ENCODE assay signal across 22 mouse cellular contexts in genomic region chr5:41369907-41370306, GRCm38 (mm10).
A peak's percentile ranks its signal among the peaks of the same experiment; 100 is the strongest.
DNase-seq lines count a peak whose midpoint lies in the region; ATAC-seq and TF ChIP-seq lines count a peak whose summit lies in the region.
"Had no signal": no experiment of that assay in that cellular context is flagged by ENCODE, and none has a peak within 500 bp of the region (broad histone marks: within the 10 kb centered on the region; RNA-seq: fewer than 3 reads in every experiment).

No protein-coding gene starts in this region.

- H3K9me3 ChIP-seq in liver, embryonic 11.5 days (ENCODE audit: control insufficient read depth, low read length), result no peaks in the 10 kb centered on the region
- H3K9me3 ChIP-seq in embryonic facial prominence, embryonic 10.5 days, result no peaks in the 10 kb centered on the region
- no peaks in the 10 kb centered on the region for H3K9me3 ChIP-seq in limb, embryonic 13.5 days
- H3K9me3 ChIP-seq: embryonic facial prominence, embryonic 12.5 days; heart, embryonic 10.5 days; hindbrain, embryonic 13.5 days; limb, embryonic 15.5 days; midbrain, embryonic 10.5 days had no signal

- H3K9ac ChIP-seq in liver, adult 2 months (ENCODE audit: low read depth, low read length), result no peak overlapping the region
- H3K9ac ChIP-seq in liver, embryonic 11.5 days (ENCODE audit: low read depth, low read length), result no peak overlapping the region
- no peak overlapping the region for H3K9ac ChIP-seq in limb, embryonic 13.5 days
- H3K9ac ChIP-seq: embryonic facial prominence, embryonic 12.5 days; hindbrain, embryonic 13.5 days; limb, embryonic 15.5 days; liver, postnatal 0 days had no signal

- H3K4me2 ChIP-seq in liver, embryonic 11.5 days, result no peak overlapping the region
- no peak overlapping the region; the same call in 1 of the 2 replicates for H3K4me2 ChIP-seq in limb, embryonic 13.5 days (replicated peaks)
- H3K4me2 ChIP-seq: embryonic facial prominence, embryonic 12.5 days; hindbrain, embryonic 13.5 days; limb, embryonic 15.5 days had no signal

- no peak overlapping the region for H3K4me3 ChIP-seq in liver, adult 2 months (ENCODE audit: insufficient read depth, low read depth, low read length)
- no peak overlapping the region for H3K4me3 ChIP-seq in liver, embryonic 11.5 days (ENCODE audit: low read depth, low read length)
- H3K4me3 ChIP-seq in embryonic facial prominence, embryonic 10.5 days, result no peak overlapping the region
- H3K4me3 ChIP-seq in limb, embryonic 13.5 days, result no peak overlapping the region
- H3K4me3 ChIP-seq: embryonic facial prominence, embryonic 12.5 days; heart, embryonic 10.5 days; hindbrain, embryonic 13.5 days; left cerebral cortex, adult 2 months; limb, embryonic 15.5 days; midbrain, embryonic 10.5 days had no signal

- TF ChIP-seq CTCF in liver, adult 2 months (IDR thresholded peaks at IDR 0.05; ENCODE audit: low read depth, low read length), result no peak

- no peaks in the 10 kb centered on the region for H3K27me3 ChIP-seq in liver, adult 2 months (ENCODE audit: control insufficient read depth, insufficient read depth, low read length)
- no peaks in the 10 kb centered on the region for H3K27me3 ChIP-seq in liver, embryonic 11.5 days (replicated peaks; ENCODE audit: control insufficient read depth, insufficient read depth, low read length)
- H3K27me3 ChIP-seq in embryonic facial prominence, embryonic 10.5 days (replicated peaks; ENCODE audit: low read depth, poor library complexity, severe bottlenecking), result no peaks in the 10 kb centered on the region
- no peaks in the 10 kb centered on the region for H3K27me3 ChIP-seq in limb, embryonic 13.5 days
- H3K27me3 ChIP-seq: embryonic facial prominence, embryonic 12.5 days; hindbrain, embryonic 13.5 days; limb, embryonic 15.5 days had no signal

- ATAC-seq in liver, embryonic 11.5 days (replicated peaks; ENCODE audit: low FRiP score), result no peak
- no peak for ATAC-seq in limb, embryonic 13.5 days (ENCODE audit: low FRiP score, low read depth)
- ATAC-seq: forebrain, embryonic 14.5 days; intestine, embryonic 16.5 days; liver, postnatal 0 days had no signal

- peak; percentile 27 for DNase-seq in cerebellum, adult 9-11 months
- DNase-seq in cerebellum, adult 11 months, result no peak
- peak; percentile 2 for DNase-seq in liver, adult 2 months (ENCODE audit: extremely low read depth, low read depth, low spot score)
- DNase-seq in liver, embryonic 11.5 days (ENCODE audit: low spot score), result no peak
- peak; percentile 48 for DNase-seq in embryonic facial prominence, embryonic 10.5 days (ENCODE audit: low spot score)
- DNase-seq in B cell, adult 2 months, result no peak
- DNase-seq in thymus, postnatal 4 days, result no peak
- DNase-seq: adrenal gland, postnatal 25 days; kidney, postnatal 36 days; layer of hippocampus, adult 9-11 months; liver, postnatal 0 days; lung, postnatal 4 days; right cerebral cortex, postnatal 14 days had no signal

- no peak overlapping the region for H3K27ac ChIP-seq in liver, adult 2 months (replicated peaks; ENCODE audit: insufficient read depth, low read depth, low read length)
- H3K27ac ChIP-seq in liver, embryonic 11.5 days (ENCODE audit: low read depth, low read length), result no peak overlapping the region
- peak overlapping the region; percentile 24; the same call in 1 of the 2 replicates for H3K27ac ChIP-seq in embryonic facial prominence, embryonic 10.5 days (replicated peaks)
- peak overlapping the region; percentile 17; the same call in 1 of the 2 replicates for H3K27ac ChIP-seq in limb, embryonic 13.5 days
- H3K27ac ChIP-seq: embryonic facial prominence, embryonic 12.5 days; heart, embryonic 10.5 days; hindbrain, embryonic 13.5 days; left cerebral cortex, adult 2 months; limb, embryonic 15.5 days; midbrain, embryonic 10.5 days had no signal

- no peaks in the 10 kb centered on the region for H3K4me1 ChIP-seq in liver, adult 2 months (ENCODE audit: control insufficient read depth, insufficient read depth, low read length)
- H3K4me1 ChIP-seq in liver, embryonic 11.5 days (replicated peaks; ENCODE audit: control insufficient read depth, insufficient read depth, low read length), result no peaks in the 10 kb centered on the region
- peaks cover 14% of the 10 kb centered on the region for H3K4me1 ChIP-seq in embryonic facial prominence, embryonic 10.5 days
- H3K4me1 ChIP-seq in limb, embryonic 13.5 days, result peaks cover 13% of the 10 kb centered on the region
- H3K4me1 ChIP-seq: heart, embryonic 10.5 days; hindbrain, embryonic 13.5 days; limb, embryonic 15.5 days; midbrain, embryonic 10.5 days had no signal

- no peak for TF ChIP-seq POLR2A in liver, adult 2 months (IDR thresholded peaks at IDR 0.05; ENCODE audit: extremely low read depth, insufficient read depth, low read length)

- WGBS in liver, adult 2 months, result 67% methylated on average over 3 of the region's 3 CpGs
- WGBS in liver, embryonic 11.5 days, result 64% methylated on average over 3 of the region's 3 CpGs
- 45% methylated on average over 3 of the region's 3 CpGs for WGBS in embryonic facial prominence, embryonic 10.5 days
- WGBS in limb, embryonic 13.5 days, result 46% methylated on average over 3 of the region's 3 CpGs

- H3K36me3 ChIP-seq in liver, adult 2 months (ENCODE audit: control insufficient read depth, insufficient read depth, low read length), result no peaks in the 10 kb centered on the region
- no peaks in the 10 kb centered on the region for H3K36me3 ChIP-seq in liver, embryonic 11.5 days (ENCODE audit: control insufficient read depth, insufficient read depth, low read length)
- no peaks in the 10 kb centered on the region for H3K36me3 ChIP-seq in embryonic facial prominence, embryonic 10.5 days (replicated peaks)
- H3K36me3 ChIP-seq in limb, embryonic 13.5 days, result no peaks in the 10 kb centered on the region
- H3K36me3 ChIP-seq: embryonic facial prominence, embryonic 12.5 days; heart, embryonic 10.5 days; hindbrain, embryonic 13.5 days; limb, embryonic 15.5 days; midbrain, embryonic 10.5 days had no signal

- H3K79me2 ChIP-seq in liver, adult 2 months (ENCODE audit: control insufficient read depth, insufficient read depth, low read length), result no peaks in the 10 kb centered on the region

Comparison
In these comparisons a context has a peak if more than half of its experiments do, and no peak if none do; other contexts are left out.
1. DNase-seq: peak in cerebellum, adult 9-11 months (single experiment), liver, adult 2 months (single experiment) and embryonic facial prominence, embryonic 10.5 days (single experiment); none in cerebellum, adult 11 months (single experiment), liver, embryonic 11.5 days (single experiment), B cell, adult 2 months (0 of 2) and thymus, postnatal 4 days (single experiment).
2. H3K27ac ChIP-seq: peak in embryonic facial prominence, embryonic 10.5 days (single experiment) and limb, embryonic 13.5 days (single experiment); none in liver, adult 2 months (single experiment) and liver, embryonic 11.5 days (single experiment).